8 mouse cellular contexts compared by ENCODE assay signal in the genomic region with DNA sequence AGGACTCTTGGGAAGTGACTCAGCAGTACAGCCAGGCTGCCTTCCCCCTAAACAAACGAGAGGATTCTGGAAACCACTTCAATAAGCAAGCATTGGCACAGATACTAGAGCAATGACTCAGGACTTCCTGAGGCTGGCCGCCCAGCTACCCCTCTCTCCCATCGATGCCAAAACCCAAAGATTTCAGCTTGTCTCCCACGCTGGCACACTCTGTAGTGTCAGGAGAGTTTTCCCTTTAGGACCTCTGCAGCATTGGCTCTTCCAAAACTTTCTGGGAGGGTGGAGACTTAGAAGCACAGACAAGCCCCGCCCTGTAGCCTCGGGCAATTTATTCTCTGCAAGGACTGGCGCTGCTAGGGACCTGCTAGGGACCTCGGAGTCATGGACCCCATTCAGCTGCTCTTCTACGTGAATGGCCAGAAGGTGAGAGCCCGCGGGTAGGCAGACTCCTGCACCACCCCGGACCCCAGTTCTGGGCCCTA. TPM values are rescaled to one million over a fixed set of nuclear protein-coding genes. Genes with fewer than 3 reads are reported as not detected.
A peak's percentile ranks its signal among the peaks of the same experiment; 100 is the strongest.
DNase-seq lines count a peak whose midpoint lies in the region; ATAC-seq and TF ChIP-seq lines count a peak whose summit lies in the region.

Aox1 (plus strand) TSS at position 296 of the 482 bp plus-strand sequence.

- no peaks in the 10 kb centered on the region for H3K9me3 ChIP-seq in forebrain, embryonic 13.5 days (replicated peaks)

- peaks cover 12% of the 10 kb centered on the region for H3K4me1 ChIP-seq in forebrain, embryonic 13.5 days
- H3K4me1 ChIP-seq in lung, adult 2 months (ENCODE audit: control insufficient read depth, insufficient read depth, low read length), result peaks cover 2% of the 10 kb centered on the region; the same call in 1 of the 2 replicates
- no peaks in the 10 kb centered on the region; the same call in none of the 2 replicates for H3K4me1 ChIP-seq in olfactory bulb, adult 2 months (ENCODE audit: control insufficient read depth, insufficient read depth, low read length)

- no peak for TF ChIP-seq CTCF in lung, adult 2 months (IDR thresholded peaks at IDR 0.05; ENCODE audit: insufficient read depth, low read length)
- no peak for TF ChIP-seq CTCF in olfactory bulb, adult 2 months (IDR thresholded peaks at IDR 0.05; ENCODE audit: insufficient read depth, low read depth, low read length)

- no peak within 1 kb of the TSS for H3K4me3 ChIP-seq in forebrain, embryonic 13.5 days
- peak within 1 kb of the TSS; percentile 64 for H3K4me3 ChIP-seq in lung, adult 2 months (replicated peaks; ENCODE audit: extremely low read depth, low read depth, low read length)
- peak within 1 kb of the TSS; percentile 28; the same call in 1 of the 2 replicates for H3K4me3 ChIP-seq in olfactory bulb, adult 2 months (ENCODE audit: insufficient read depth, low read depth, low read length)

- WGBS in forebrain, embryonic 13.5 days, result 19% methylated on average over 12 of the region's 12 CpGs
- WGBS in large intestine, adult 2 months, result 8% methylated on average over 12 of the region's 12 CpGs
- WGBS in lung, adult 2 months, result 2% methylated on average over 12 of the region's 12 CpGs
- WGBS in olfactory bulb, adult 2 months, result 14% methylated on average over 12 of the region's 12 CpGs

- peak; percentile 82; the same call in 1 of the 2 replicates for TF ChIP-seq POLR2A in lung, adult 2 months (IDR thresholded peaks at IDR 0.05; ENCODE audit: borderline replicate concordance, extremely low read depth, low read depth, low read length)
- TF ChIP-seq POLR2A in olfactory bulb, adult 2 months (IDR thresholded peaks at IDR 0.05; ENCODE audit: insufficient read depth, low read depth, low read length), result no peak

- H3K9ac ChIP-seq in forebrain, embryonic 13.5 days, result no peak within 1 kb of the TSS

- no peaks in the 10 kb centered on the region for H3K27me3 ChIP-seq in forebrain, embryonic 13.5 days

- ATAC-seq in forebrain, embryonic 13.5 days, result 0 out of 2 replicates have a peak, but pooled peaks have one; percentile 56
- no peak for ATAC-seq in CD4-positive, CD25-positive, alpha-beta regulatory T cell, adult 4 months

- H3K27ac ChIP-seq in forebrain, embryonic 13.5 days, result no peak within 1 kb of the TSS
- H3K27ac ChIP-seq in olfactory bulb, adult 2 months (ENCODE audit: insufficient read depth, low read depth, low read length), result 0 out of 2 replicates have a peak within 1 kb of the TSS, but pooled peaks have one; percentile 59

- intact Hi-C loops in heart, postnatal 14 days (cut with DNase I), result loop anchor here (5.0 kb wide), 1 partner anchor 602 kb away; no protein-coding TSS in a partner anchor

- H3K4me2 ChIP-seq in forebrain, embryonic 13.5 days, result peak within 1 kb of the TSS; percentile 24

- H3K36me3 ChIP-seq in forebrain, embryonic 13.5 days (ENCODE audit: poor library complexity, severe bottlenecking), result peaks cover under 1% of the 10 kb centered on the region

- peak; percentile 73 for DNase-seq in WW6 (ENCODE audit: low read depth, low spot score)
- DNase-seq in cerebellum, adult 11-12 months, result peak; percentile 56
- DNase-seq in heart, postnatal 14 days, result peak; percentile 56 to 64
- DNase-seq in large intestine, adult 2 months (ENCODE audit: low read depth, low spot score), result peak; percentile 4
- DNase-seq in lung, adult 2 months, result peak; percentile 71

RNA-seq across cellular contexts. Expression of gene Aox1, which starts in this region (rescaled TPM):
- 0.09 and 0.10 TPM in 2 replicates for polyA plus RNA-seq in forebrain, embryonic 13.5 days (2015; fragmentation: Nextera tagmentation; extraction: Ambion mirVana)
- total RNA-seq in heart, postnatal 14 days (2021), result 1 to 10 TPM; 3.9 to 6.5 TPM
- 0.47 and 0.62 TPM in 2 replicates for polyA plus RNA-seq in large intestine, adult 2 months (2012; rRNA removed)
- polyA plus RNA-seq in lung, adult 2 months (2012; rRNA removed), result 9.5 and 18.0 TPM in 2 replicates
- polyA plus RNA-seq in olfactory bulb, adult 2 months (2012; ENCODE audit: insufficient read depth, insufficient read length, low replicate concordance, missing spikeins), result not detected in 2 replicates
- polyA plus RNA-seq in CD4-positive, CD25-positive, alpha-beta regulatory T cell, adult 4 months (2017; shearing (Covaris generic)), result under 1 TPM in 1 of 2 experiments, not detected in 1; 0.08 TPM

Comparison
In these comparisons a context has a peak if more than half of its experiments do, and no peak if none do; other contexts are left out.
1. Peak in ATAC-seq and H3K4me2 ChIP-seq in forebrain, embryonic 13.5 days; RNA of the gene not detected or under 1 TPM.
2. Peak in DNase-seq in large intestine, adult 2 months; RNA of the gene not detected or under 1 TPM.
3. DNase-seq: peak in every context shown above with its lines; median percentile 73 in WW6; 71 in lung, adult 2 months; 60 in heart, postnatal 14 days; 56 in cerebellum, adult 11-12 months; 4 in large intestine, adult 2 months.